ENCODE assay signal across 8 mouse cellular contexts in the genomic region with DNA sequence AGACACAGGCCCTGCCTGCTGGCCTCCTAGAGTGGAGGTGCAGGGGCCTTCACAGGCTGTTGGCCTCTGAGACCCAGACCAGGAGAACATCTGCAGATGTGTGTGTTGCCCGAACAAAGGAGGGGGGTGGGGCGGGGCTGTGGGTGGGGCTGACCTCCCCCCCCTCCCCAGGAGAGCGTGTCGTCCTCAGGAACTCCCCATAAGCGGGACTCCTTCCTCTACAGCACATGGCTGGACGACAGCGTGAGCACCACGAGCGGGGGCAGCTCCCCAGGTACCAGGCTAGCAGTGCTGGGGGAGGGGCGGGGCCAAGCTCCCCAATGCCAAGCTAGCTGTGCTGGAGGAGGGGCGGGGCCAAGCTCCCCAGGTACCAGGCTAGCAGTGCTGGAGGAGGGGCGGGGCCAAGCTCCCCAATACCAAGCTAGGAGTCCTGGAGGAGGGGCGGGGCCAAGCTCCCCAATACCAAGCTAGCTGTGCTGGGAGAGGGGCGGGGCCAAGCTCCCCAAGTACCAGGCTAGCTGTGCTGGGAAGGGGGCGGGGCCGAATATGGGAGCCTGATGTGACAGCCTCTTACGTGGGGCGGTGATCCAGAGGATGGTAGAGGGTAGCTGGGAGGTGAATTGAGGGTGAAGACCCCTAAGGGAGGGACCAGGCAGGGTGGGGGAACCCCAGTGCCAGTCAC.
DNase-seq lines count a peak whose midpoint lies in the region; ATAC-seq and TF ChIP-seq lines count a peak whose summit lies in the region.

No protein-coding gene starts in this region.

- H3K4me3 ChIP-seq in heart, embryonic 14.5 days (ENCODE audit: control insufficient read depth in 1 of 2, insufficient read depth in 1 of 2, low read depth in 1 of 2, low read length in 2 of 2) = no peak overlapping the region
- H3K4me3 ChIP-seq in cerebellum, adult 2 months (replicated peaks; ENCODE audit: insufficient read depth, low read depth, low read length) = no peak overlapping the region
- H3K4me3 ChIP-seq in hindbrain, embryonic 12.5 days = no peak overlapping the region
- H3K4me3 ChIP-seq in liver, embryonic 12.5 days = no peak overlapping the region
- H3K4me3 ChIP-seq in neural tube, embryonic 15.5 days (replicated peaks) = no peak overlapping the region

- no peak overlapping the region for H3K4me2 ChIP-seq in heart, embryonic 14.5 days (ENCODE audit: low read length)
- H3K4me2 ChIP-seq in hindbrain, embryonic 12.5 days (replicated peaks) = peak overlapping the region; percentile 69
- H3K4me2 ChIP-seq in liver, embryonic 12.5 days = no peak overlapping the region
- peak overlapping the region; percentile 57 for H3K4me2 ChIP-seq in neural tube, embryonic 15.5 days

- no peaks in the 10 kb centered on the region; a peak in 1 of 4 replicates for H3K4me1 ChIP-seq in heart, embryonic 14.5 days (ENCODE audit: control insufficient read depth in 2 of 2, insufficient read depth in 2 of 2, low read length in 2 of 2)
- peaks cover 54% of the 10 kb centered on the region for H3K4me1 ChIP-seq in cerebellum, adult 2 months (ENCODE audit: control insufficient read depth, insufficient read depth, low read length)
- peaks cover 49% of the 10 kb centered on the region for H3K4me1 ChIP-seq in hindbrain, embryonic 12.5 days
- H3K4me1 ChIP-seq in liver, embryonic 12.5 days = peaks cover 43% of the 10 kb centered on the region
- H3K4me1 ChIP-seq in neural tube, embryonic 15.5 days = peaks cover 46% of the 10 kb centered on the region

- H3K27me3 ChIP-seq in heart, embryonic 14.5 days (ENCODE audit: control insufficient read depth, insufficient read depth, low read length) = peaks cover 47% of the 10 kb centered on the region
- H3K27me3 ChIP-seq in cerebellum, adult 2 months (ENCODE audit: control insufficient read depth, insufficient read depth, low read length) = no peaks in the 10 kb centered on the region
- H3K27me3 ChIP-seq in hindbrain, embryonic 12.5 days = peaks cover 52% of the 10 kb centered on the region
- H3K27me3 ChIP-seq in liver, embryonic 12.5 days (replicated peaks) = peaks cover 86% of the 10 kb centered on the region
- peaks cover 23% of the 10 kb centered on the region for H3K27me3 ChIP-seq in neural tube, embryonic 15.5 days (replicated peaks)

- 8% methylated on average over 17 of the region's 18 CpGs for WGBS in heart, embryonic 14.5 days
- WGBS in cerebellum, adult 2 months = 28% methylated on average over 18 of the region's 18 CpGs
- 3% methylated on average over 17 of the region's 18 CpGs for WGBS in hindbrain, embryonic 12.5 days
- WGBS in liver, embryonic 12.5 days (ENCODE audit: insufficient replicate concordance) = 11% methylated on average over 18 of the region's 18 CpGs
- WGBS in neural tube, embryonic 15.5 days = 5% methylated on average over 16 of the region's 18 CpGs

- TF ChIP-seq POLR2A in cerebellum, adult 2 months (IDR thresholded peaks at IDR 0.05; ENCODE audit: borderline replicate concordance, insufficient read depth, low read length) = no peak

- 0 out of 2 replicates have a peak, but pooled peaks have one; percentile 8 for ATAC-seq in heart, embryonic 14.5 days (ENCODE audit: insufficient number of reproducible peaks, insufficient read depth, low FRiP score, low read depth)
- ATAC-seq in hindbrain, embryonic 12.5 days (ENCODE audit: low FRiP score) = peak; percentile 12
- ATAC-seq in liver, embryonic 12.5 days = peak; percentile 38
- peak; percentile 45 for ATAC-seq in neural tube, embryonic 15.5 days (ENCODE audit: low FRiP score)

- TF ChIP-seq CTCF in cerebellum, adult 2 months (IDR thresholded peaks at IDR 0.05; ENCODE audit: borderline replicate concordance, insufficient read depth, low read depth, low read length) = no peak

- DNase-seq in heart, postnatal 4 days = no peak
- peak in 1 of 2 experiments; percentile 49 for DNase-seq in cerebellum, adult 2 months
- no peak for DNase-seq in ovary, postnatal 10 days (ENCODE audit: low spot score)
- DNase-seq in left cerebral cortex, adult 9 months (ENCODE audit: low spot score in 2 of 2) = no peak

- H3K9me3 ChIP-seq in heart, embryonic 14.5 days (ENCODE audit: control insufficient read depth, low read length) = no peaks in the 10 kb centered on the region
- H3K9me3 ChIP-seq in hindbrain, embryonic 12.5 days (replicated peaks) = no peaks in the 10 kb centered on the region
- no peaks in the 10 kb centered on the region for H3K9me3 ChIP-seq in liver, embryonic 12.5 days (replicated peaks)
- no peaks in the 10 kb centered on the region for H3K9me3 ChIP-seq in neural tube, embryonic 15.5 days (replicated peaks)

- H3K36me3 ChIP-seq in heart, embryonic 14.5 days (ENCODE audit: control insufficient read depth, insufficient read depth, low read length) = no peaks in the 10 kb centered on the region
- H3K36me3 ChIP-seq in hindbrain, embryonic 12.5 days = no peaks in the 10 kb centered on the region
- H3K36me3 ChIP-seq in liver, embryonic 12.5 days = no peaks in the 10 kb centered on the region
- 0 out of 2 replicates have a peak, but pooled peaks cover 5% of the 10 kb centered on the region for H3K36me3 ChIP-seq in neural tube, embryonic 15.5 days

- H3K9ac ChIP-seq in heart, embryonic 14.5 days (ENCODE audit: low read length) = no peak overlapping the region
- no peak overlapping the region for H3K9ac ChIP-seq in hindbrain, embryonic 12.5 days
- no peak overlapping the region for H3K9ac ChIP-seq in liver, embryonic 12.5 days
- H3K9ac ChIP-seq in neural tube, embryonic 15.5 days (replicated peaks) = no peak overlapping the region; the same call in 1 of the 2 replicates

- H3K27ac ChIP-seq in heart, embryonic 14.5 days (replicated peaks in 1 of 2; ENCODE audit: control insufficient read depth in 1 of 2, insufficient read depth in 1 of 2, low read depth in 2 of 2, low read length in 2 of 2) = no peak overlapping the region
- H3K27ac ChIP-seq in cerebellum, adult 2 months (ENCODE audit: insufficient read depth, low read length) = peak overlapping the region; percentile 39
- no peak overlapping the region; the same call in 1 of the 2 replicates for H3K27ac ChIP-seq in hindbrain, embryonic 12.5 days
- no peak overlapping the region for H3K27ac ChIP-seq in liver, embryonic 12.5 days
- no peak overlapping the region for H3K27ac ChIP-seq in neural tube, embryonic 15.5 days (replicated peaks)

Comparison
In these comparisons a context has a peak if more than half of its experiments do, and no peak if none do; other contexts are left out.
1. H3K4me2 ChIP-seq: peak in hindbrain, embryonic 12.5 days (single experiment) and neural tube, embryonic 15.5 days (single experiment); none in heart, embryonic 14.5 days (single experiment) and liver, embryonic 12.5 days (single experiment).
2. Peak in every context shown above with its lines, with median percentiles within 50 percentile points of each other: ATAC-seq.